Mouse (Mus musculus): ENCODE measurements at regions not wholly inside any gene's neighbourhood (a gene's known extent, or its start where the extent isn't known, plus 50 kb on each side); places are given as distances from the start of the nearest gene placed in this dataset.

DNA sequence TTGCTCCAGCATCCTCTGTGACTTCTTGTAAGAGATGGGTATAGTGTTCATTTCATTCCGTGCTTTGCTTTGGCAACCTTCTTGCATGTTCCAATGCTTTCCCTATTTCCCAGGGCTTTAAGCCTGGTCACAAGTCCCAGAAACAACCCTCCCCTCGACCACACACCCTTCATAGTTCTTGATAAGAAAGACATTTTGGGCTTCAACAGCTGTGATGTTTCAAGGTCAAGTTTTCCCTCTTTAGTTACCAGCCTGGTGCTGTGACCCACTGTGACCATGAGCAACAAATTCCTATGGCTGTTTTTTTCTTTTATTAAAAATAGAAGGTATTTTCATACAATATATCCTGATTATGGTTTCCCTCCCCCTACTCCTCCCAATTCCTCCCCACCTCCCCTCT lies 114.1 kb upstream of the Nfe2l3 start:
- no peak for DNase-seq

- no peak for DNase-seq
Observed at GRCm38 (mm10) chr6:51320019-51320418, 112.5 kb upstream of the Nfe2l3 start.

- DNase-seq = no peak
Observed at GRCm38 (mm10) chr6:51320676-51321419, 111.6 kb upstream of the Nfe2l3 start.

- no peak for DNase-seq
Observed at GRCm38 (mm10) chr6:51326103-51326829, 106.2 kb upstream of the Nfe2l3 start.

DNA sequence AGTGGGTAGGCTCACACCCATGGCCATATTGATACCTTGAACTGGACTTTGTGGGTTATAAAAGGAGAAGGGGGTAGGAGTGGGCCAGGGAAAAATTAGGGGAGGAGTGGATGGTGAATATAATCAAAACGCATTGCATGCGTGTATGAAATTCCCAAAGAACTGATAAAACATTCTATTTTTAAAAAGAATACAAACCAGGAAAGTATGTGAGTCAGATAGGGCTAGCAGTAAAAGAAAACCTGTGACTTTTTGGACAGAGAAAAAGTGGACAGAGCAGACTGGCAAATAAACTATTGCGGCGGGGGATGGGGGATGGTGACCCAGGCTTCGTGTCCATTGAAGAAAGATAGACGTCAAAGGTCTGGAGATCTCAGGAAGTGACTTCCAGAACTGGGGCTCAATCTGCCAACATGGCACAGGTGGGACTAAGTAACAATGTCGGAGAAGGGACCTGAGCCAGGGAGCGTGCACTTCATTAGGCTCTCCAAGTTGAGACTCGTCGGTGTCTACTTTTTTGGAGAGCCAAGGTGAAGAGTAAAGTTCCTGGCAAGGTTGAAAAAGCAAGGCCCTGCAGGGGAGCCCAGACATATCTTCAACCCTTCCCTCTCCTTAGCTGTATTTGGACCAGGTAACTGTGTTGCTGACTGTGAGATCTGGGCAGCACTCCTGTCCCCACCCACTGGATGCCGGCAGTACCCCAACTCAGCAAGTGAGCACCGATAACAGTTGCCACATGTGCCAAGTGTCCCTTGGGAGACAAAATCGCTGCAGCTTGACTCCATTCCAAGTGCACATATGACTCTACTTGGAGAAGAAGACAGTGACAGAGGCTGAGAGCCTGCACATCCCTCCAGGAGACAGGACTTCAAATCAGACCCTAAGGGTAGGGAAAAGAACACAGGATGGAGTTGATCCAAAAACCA lies 103.1 kb upstream of the Nfe2l3 start:
- DNase-seq = no peak

DNA sequence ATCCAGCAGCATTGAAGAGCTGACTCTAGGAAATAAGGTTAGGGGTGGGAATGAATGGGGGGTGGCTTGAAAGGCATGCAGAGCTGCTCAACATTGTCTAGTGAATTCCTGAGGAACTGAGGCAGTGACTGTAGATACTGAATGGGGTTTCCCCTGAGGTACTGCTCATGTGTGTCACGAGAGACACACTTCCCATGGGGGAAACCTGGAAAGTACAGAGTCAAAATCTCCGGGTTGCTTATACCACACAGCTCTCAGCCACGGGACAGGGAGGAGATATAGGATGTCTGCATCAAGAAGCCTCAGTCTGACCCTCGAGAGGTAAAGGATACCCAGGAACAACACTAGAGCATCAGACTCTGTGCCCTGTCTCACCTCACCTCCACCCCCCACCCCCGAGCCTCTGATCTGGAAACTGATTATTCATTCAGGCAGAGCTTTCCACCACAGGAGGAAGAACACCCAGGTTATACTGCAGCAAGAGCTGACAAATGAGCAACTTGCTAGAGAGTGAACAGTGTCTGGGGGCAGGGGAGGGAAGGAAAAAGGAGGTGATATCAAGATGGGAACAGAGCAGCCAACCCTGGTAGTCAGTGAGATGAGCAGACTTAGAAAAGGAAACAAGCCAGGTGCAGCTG lies 102.3 kb upstream of the Nfe2l3 start:
- DNase-seq = no peak

GRCm38 (mm10) chr6:51332841-51333240 lies 99.6 kb upstream of the Nfe2l3 start:
- no peak for DNase-seq

- DNase-seq = no peak
Observed at GRCm38 (mm10) chr6:51333722-51334360, 98.6 kb upstream of the Nfe2l3 start.

DNA sequence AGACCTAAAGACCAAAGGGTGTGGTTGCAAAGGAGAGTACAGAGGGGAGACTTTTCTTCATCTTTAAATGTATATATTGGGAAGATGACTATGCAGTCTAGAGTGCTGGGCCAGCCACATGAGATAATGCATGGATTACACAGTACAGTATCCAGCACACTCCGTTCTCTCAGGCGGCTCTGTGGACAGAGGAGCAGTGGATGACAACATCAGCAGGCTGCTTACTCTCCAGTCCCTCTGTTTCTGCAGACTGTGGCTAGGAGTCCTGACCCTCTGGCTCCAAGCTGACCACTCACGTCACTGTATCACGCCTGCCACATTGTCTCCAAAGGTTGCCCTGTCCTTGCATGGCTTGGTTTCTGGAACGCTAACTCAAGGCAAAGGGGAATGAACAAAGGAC lies 97.2 kb upstream of the Nfe2l3 start:
- DNase-seq = no peak

DNA sequence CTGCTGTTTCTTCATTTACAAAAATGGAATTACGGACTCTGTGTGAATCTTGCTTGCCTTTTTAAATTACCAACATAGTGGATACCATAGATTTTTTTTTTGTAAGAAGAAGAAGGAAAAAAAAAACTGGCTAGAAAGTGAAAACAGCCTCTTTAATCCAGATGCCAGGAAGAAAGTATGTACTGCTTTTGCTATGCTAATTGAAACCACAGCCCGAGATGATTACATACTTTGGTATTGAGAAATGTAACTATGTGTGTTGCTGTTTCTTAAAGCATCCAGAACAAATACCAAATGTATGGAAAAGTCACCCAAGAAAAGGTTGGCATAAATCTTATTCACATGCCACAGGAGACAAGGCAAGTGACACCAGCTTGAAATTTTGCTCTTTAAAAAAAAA lies 93.2 kb upstream of the Nfe2l3 start:
- no peak for DNase-seq

DNA sequence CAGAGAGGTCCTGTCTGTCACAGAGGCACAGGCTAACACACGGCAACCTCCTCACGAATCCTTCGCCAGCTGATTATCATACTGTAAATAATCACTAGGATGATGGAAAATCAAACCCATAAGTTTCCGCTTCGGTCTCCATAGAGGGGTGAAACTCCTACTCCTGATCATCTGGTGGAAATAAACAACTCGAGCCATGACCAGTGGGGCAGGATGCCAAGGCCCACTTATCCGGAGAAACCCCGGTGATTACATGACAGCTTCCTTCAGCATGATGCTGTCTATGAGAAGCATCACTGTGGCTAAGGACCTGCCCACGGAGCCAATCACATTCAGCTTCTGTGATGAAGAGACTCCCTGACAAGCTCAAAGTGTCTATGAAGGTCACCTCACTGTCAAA lies 84.7 kb upstream of the Nfe2l3 start:
- peak; percentile 59 for DNase-seq

- no peak for DNase-seq
Observed at GRCm38 (mm10) chr6:51349771-51350170, 82.7 kb upstream of the Nfe2l3 start.

DNA sequence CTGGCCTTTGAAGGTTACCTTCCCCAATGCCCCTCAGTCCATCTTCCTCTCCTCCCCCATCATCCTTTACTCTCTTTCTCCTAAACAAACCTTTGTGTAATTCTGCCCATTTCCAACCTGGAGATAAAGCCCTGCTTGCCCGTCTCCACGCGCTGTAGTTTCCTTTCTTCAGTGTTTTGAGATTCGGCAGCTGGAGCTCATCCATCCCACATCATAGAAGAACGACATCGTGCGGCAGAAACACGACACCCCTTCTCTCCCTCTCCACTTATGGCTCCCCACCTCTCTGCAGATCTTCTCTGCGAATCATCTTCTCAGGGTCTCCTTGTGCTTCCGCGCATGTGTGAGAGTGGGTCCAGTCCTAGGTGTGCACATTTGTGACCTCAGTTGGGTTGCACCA lies 77.4 kb upstream of the Nfe2l3 start:
- peak; percentile 12 for DNase-seq

DNA sequence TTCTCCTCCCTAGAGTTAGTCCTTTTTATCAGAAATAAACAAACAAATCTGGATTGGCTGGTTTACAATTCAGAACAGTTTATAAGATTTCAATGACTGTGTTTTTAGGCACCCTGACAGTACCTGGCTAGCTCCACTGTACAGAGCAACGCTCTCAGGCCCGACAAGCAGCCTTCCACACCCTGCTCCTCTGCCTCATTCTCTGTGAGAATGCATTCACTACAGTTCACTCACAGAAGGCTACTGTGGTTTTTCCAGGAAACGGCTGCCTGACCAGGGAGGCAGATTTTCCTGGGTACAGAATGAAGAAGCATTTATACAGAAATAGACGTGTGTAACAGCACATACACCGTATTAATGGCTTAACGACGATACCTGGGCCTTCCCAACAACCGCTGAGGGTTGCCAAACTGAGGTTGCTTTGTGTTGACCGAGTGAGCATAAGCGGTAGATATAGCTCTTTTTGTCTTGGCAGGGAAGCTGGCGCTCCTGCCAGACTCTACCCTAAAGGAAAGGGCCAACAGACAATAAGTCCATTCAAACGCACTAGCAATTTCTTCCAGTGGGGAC lies 70.8 kb upstream of the Nfe2l3 start:
- no peak for DNase-seq

GRCm38 (mm10) chr6:51362475-51363226 lies 69.8 kb upstream of the Nfe2l3 start:
- peak; percentile 91 for DNase-seq

DNA sequence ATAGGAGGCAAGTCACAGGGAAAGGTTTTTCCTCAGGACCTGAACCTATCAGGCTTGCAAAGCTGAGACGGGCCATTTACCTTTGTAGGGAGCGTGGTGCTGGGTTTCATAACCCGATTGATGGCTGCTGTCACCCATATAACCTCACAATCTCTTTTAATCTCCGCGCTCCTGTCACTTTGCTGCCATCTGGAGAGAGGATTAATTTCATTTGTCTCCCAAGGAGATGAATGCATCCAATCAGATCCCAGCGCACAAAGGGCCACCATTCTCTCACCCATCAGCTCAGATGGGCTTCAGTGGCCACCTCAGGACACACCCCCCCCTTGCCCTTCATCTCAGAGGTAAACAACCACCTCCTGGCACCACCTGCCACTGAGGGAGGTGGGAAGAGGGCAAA lies 67.7 kb upstream of the Nfe2l3 start:
- DNase-seq = no peak

DNA sequence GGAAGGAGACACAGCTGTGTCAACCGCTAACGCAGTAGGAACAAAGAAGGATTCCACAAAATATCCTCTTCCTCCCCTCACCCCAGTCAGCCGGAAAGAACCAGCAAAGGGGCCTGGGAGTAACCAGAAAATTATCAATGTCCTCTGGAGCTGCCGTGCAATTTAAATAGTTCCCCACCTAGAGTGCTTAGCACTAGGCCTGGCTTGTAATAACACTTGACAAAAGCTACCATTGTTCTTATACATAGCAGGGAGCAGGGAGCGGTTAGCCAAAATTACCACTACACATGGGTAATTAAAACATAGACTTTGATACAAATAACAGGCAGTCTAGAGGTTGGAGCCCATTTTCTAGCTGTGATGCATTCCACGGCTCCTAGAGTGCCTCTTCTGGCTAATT lies 62.7 kb upstream of the Nfe2l3 start:
- no peak for DNase-seq

DNA sequence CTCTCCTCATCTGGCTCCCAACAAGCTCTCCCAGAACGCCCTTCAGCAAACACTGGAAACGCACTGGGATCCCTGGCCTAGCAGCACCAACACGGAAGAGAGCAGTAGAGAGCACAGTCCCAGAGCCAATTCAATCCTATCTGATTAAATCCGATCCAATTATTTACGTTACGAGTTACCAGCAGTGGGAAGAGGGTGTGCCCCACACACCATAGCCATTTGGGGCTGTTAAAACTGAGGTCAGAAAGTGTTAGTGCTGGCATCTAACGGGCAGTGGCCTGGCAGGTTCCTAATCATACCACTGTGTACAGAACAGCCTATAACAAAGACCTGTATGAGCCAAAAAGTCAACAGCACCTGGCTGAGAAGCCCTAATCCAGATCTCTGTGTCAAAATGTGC lies 60.1 kb upstream of the Nfe2l3 start:
- no peak for DNase-seq

- no peak for DNase-seq
Observed at GRCm38 (mm10) chr6:51378436-51378835, 54.0 kb upstream of the Nfe2l3 start.

DNA sequence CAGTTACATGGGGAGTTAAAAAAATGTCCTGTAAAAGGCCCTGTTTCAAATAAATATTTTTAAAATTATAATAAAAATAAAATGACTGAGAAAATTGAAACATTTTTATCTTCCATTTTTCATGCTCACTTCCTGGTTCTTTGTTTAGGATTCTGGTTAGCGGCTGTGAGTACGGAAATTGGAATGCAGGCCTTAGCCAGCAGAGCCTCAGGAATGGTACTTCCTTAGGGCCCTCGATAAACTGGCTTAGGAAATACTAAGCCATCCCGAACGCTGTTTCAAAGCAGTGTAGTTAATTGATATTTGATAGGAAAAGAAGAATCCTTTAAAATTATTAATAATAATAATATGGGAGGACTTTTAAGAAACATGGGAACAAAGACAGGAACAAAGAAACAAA lies 53.4 kb upstream of the Nfe2l3 start:
- DNase-seq = no peak

GRCm38 (mm10) chr6:51379560-51380274 lies 52.8 kb upstream of the Nfe2l3 start:
- peak; percentile 37 for DNase-seq
